Mouse (Mus musculus): ENCODE results near the gene Wdr44.

DNA sequence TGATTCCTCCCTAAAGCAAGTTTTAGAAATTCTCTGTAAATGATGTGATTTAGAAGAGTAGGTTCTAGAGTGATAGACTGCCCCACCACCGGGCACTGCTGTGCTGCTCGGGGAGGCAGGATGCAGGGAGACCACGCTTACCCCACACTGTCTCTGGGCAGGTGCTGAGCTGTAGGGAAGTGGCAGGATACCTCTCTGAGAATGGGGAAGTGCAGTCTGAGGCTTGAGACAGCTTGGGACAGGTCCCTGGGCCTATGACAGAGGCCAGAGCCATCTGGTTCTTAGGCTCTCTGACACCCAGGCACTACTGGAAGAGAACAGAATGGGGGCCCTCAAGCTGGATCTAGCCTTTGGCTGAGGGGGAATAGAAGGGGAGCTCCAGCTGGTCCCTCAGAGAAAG is 114.3 kb downstream of the Wdr44 start:
- TF ChIP-seq POLR2A (IDR thresholded peaks at IDR 0.05; ENCODE audit: borderline replicate concordance, extremely low read depth, insufficient read depth, insufficient read length, poor library complexity, severe bottlenecking) (no peak), CTCF (IDR thresholded peaks at IDR 0.05; ENCODE audit: borderline replicate concordance, extremely low read depth, insufficient read depth, insufficient read length) (no peak)
